Mouse (Mus musculus): ENCODE data around the gene Acvr2b. TPM values are rescaled to one million over a fixed set of nuclear protein-coding genes. Genes with fewer than 3 reads are reported as not detected.

Gene Acvr2b
- polyA plus RNA-seq, 1 experiment, result 0.83 TPM

- Histone ChIP-seq H3ac (ENCODE audit: control insufficient read depth, insufficient read length, low read depth) (no peak overlapping the region), H3K36me3 (ENCODE audit: control insufficient read depth, insufficient read depth) (no peaks in the 10 kb centered on the region), H3K27me3 (ENCODE audit: control insufficient read depth, insufficient read depth, insufficient read length) (no peaks in the 10 kb centered on the region), H3K79me3 (ENCODE audit: low read depth) (no peaks in the 10 kb centered on the region), H3K79me2 (ENCODE audit: control insufficient read depth, insufficient read depth) (no peaks in the 10 kb centered on the region), H3K4me3 (ENCODE audit: insufficient read depth, poor library complexity, severe bottlenecking) (no peak overlapping the region)
- no peak for TF ChIP-seq MAX (IDR thresholded peaks at IDR 0.05)
Observed at GRCm38 (mm10) chr9:119474717-119475611, 73.0 kb downstream of the Acvr2b start.

- H3K27me3 ChIP-seq (ENCODE audit: control insufficient read depth, insufficient read depth, insufficient read length), result no peaks in the 10 kb centered on the region
- TF ChIP-seq MYOD1 (IDR thresholded peaks at IDR 0.05; ENCODE audit: control insufficient read depth, insufficient read length, low read depth) (peak; percentile 42), CTCF (IDR thresholded peaks at IDR 0.05; ENCODE audit: control insufficient read depth, insufficient read depth, insufficient read length) (no peak), CEBPB (IDR thresholded peaks at IDR 0.05; ENCODE audit: low read depth) (no peak), MYOG (IDR thresholded peaks at IDR 0.05; ENCODE audit: control insufficient read depth, extremely low read depth, insufficient read length) (no peak), USF1 (IDR thresholded peaks at IDR 0.05; ENCODE audit: low read depth) (no peak), FOSL1 (IDR thresholded peaks at IDR 0.05; ENCODE audit: insufficient read depth, low read length, poor library complexity, severe bottlenecking) (no peak), MAX (IDR thresholded peaks at IDR 0.05) (peak; percentile 42)
Observed at GRCm38 (mm10) chr9:119477754-119478153, 75.8 kb downstream of the Acvr2b start.

GRCm38 (mm10) chr9:119478345-119478744 is 76.4 kb downstream of the Acvr2b start:
- Histone ChIP-seq H3K4me3 (ENCODE audit: insufficient read depth, poor library complexity, severe bottlenecking) (no peak overlapping the region), H3K36me3 (ENCODE audit: control insufficient read depth, insufficient read depth) (no peaks in the 10 kb centered on the region), H3K79me3 (ENCODE audit: low read depth) (no peaks in the 10 kb centered on the region), H3K79me2 (ENCODE audit: control insufficient read depth, insufficient read depth) (no peaks in the 10 kb centered on the region), H3ac (ENCODE audit: control insufficient read depth, insufficient read length, low read depth) (no peak overlapping the region), H3K27me3 (ENCODE audit: control insufficient read depth, insufficient read depth, insufficient read length) (no peaks in the 10 kb centered on the region)
- TF ChIP-seq MYOG (IDR thresholded peaks at IDR 0.05; ENCODE audit: control insufficient read depth, extremely low read depth, insufficient read length) (no peak), CTCF (IDR thresholded peaks at IDR 0.05; ENCODE audit: control insufficient read depth, insufficient read depth, insufficient read length) (no peak), CEBPB (IDR thresholded peaks at IDR 0.05; ENCODE audit: low read depth) (no peak), FOSL1 (IDR thresholded peaks at IDR 0.05; ENCODE audit: insufficient read depth, low read length, poor library complexity, severe bottlenecking) (peak; percentile 20), MAX (IDR thresholded peaks at IDR 0.05) (peak; percentile 33), MYOD1 (IDR thresholded peaks at IDR 0.05; ENCODE audit: control insufficient read depth, insufficient read length, low read depth) (peak; percentile 98), USF1 (IDR thresholded peaks at IDR 0.05; ENCODE audit: low read depth) (no peak)

More at GRCm38 (mm10) chr9:119477754-119478153, 75.8 kb downstream of the Acvr2b start:
- no peak overlapping the region for H3ac ChIP-seq (ENCODE audit: control insufficient read depth, insufficient read length, low read depth)
- no peak overlapping the region for H3K4me3 ChIP-seq (ENCODE audit: insufficient read depth, poor library complexity, severe bottlenecking)
- no peaks in the 10 kb centered on the region for H3K36me3 ChIP-seq (ENCODE audit: control insufficient read depth, insufficient read depth)
- H3K79me2 ChIP-seq (ENCODE audit: control insufficient read depth, insufficient read depth), result no peaks in the 10 kb centered on the region
- no peaks in the 10 kb centered on the region for H3K79me3 ChIP-seq (ENCODE audit: low read depth)

GRCm38 (mm10) chr9:119479297-119479696 is 77.4 kb downstream of the Acvr2b start:
- no peaks in the 10 kb centered on the region for H3K79me3 ChIP-seq (ENCODE audit: low read depth)
- TF ChIP-seq FOSL1 (IDR thresholded peaks at IDR 0.05; ENCODE audit: insufficient read depth, low read length, poor library complexity, severe bottlenecking), result no peak
- TF ChIP-seq CTCF (IDR thresholded peaks at IDR 0.05; ENCODE audit: control insufficient read depth, insufficient read depth, insufficient read length), result no peak
- TF ChIP-seq MYOD1 (IDR thresholded peaks at IDR 0.05; ENCODE audit: control insufficient read depth, insufficient read length, low read depth), result peak; percentile 42
- no peak for TF ChIP-seq CEBPB (IDR thresholded peaks at IDR 0.05; ENCODE audit: low read depth)
- TF ChIP-seq USF1 (IDR thresholded peaks at IDR 0.05; ENCODE audit: low read depth), result no peak
- TF ChIP-seq MYOG (IDR thresholded peaks at IDR 0.05; ENCODE audit: control insufficient read depth, extremely low read depth, insufficient read length), result no peak
- TF ChIP-seq MAX (IDR thresholded peaks at IDR 0.05), result peak; percentile 80
- H3K27me3 ChIP-seq (ENCODE audit: control insufficient read depth, insufficient read depth, insufficient read length), result no peaks in the 10 kb centered on the region
- no peak overlapping the region for H3ac ChIP-seq (ENCODE audit: control insufficient read depth, insufficient read length, low read depth)
- no peaks in the 10 kb centered on the region for H3K36me3 ChIP-seq (ENCODE audit: control insufficient read depth, insufficient read depth)
- H3K4me3 ChIP-seq (ENCODE audit: insufficient read depth, poor library complexity, severe bottlenecking), result no peak overlapping the region
- H3K79me2 ChIP-seq (ENCODE audit: control insufficient read depth, insufficient read depth), result no peaks in the 10 kb centered on the region

- Histone ChIP-seq H3K4me3 (ENCODE audit: insufficient read depth, poor library complexity, severe bottlenecking) (no peak overlapping the region), H3K27me3 (ENCODE audit: control insufficient read depth, insufficient read depth, insufficient read length) (no peaks in the 10 kb centered on the region), H3K79me2 (ENCODE audit: control insufficient read depth, insufficient read depth) (no peaks in the 10 kb centered on the region), H3K36me3 (ENCODE audit: control insufficient read depth, insufficient read depth) (no peaks in the 10 kb centered on the region), H3K79me3 (ENCODE audit: low read depth) (no peaks in the 10 kb centered on the region), H3ac (ENCODE audit: control insufficient read depth, insufficient read length, low read depth) (no peak overlapping the region)
- TF ChIP-seq MYOD1 (IDR thresholded peaks at IDR 0.05; ENCODE audit: control insufficient read depth, insufficient read length, low read depth), result no peak
- TF ChIP-seq USF1 (IDR thresholded peaks at IDR 0.05; ENCODE audit: low read depth), result no peak
- TF ChIP-seq MAX (IDR thresholded peaks at IDR 0.05), result no peak
- no peak for TF ChIP-seq CEBPB (IDR thresholded peaks at IDR 0.05; ENCODE audit: low read depth)
- TF ChIP-seq CTCF (IDR thresholded peaks at IDR 0.05; ENCODE audit: control insufficient read depth, insufficient read depth, insufficient read length), result no peak
- no peak for TF ChIP-seq FOSL1 (IDR thresholded peaks at IDR 0.05; ENCODE audit: insufficient read depth, low read length, poor library complexity, severe bottlenecking)
- TF ChIP-seq MYOG (IDR thresholded peaks at IDR 0.05; ENCODE audit: control insufficient read depth, extremely low read depth, insufficient read length), result no peak
Observed at GRCm38 (mm10) chr9:119481612-119482011, 79.7 kb downstream of the Acvr2b start.

Data from C2C12 (cell line).